ENCODE assay signal across 22 mouse cellular contexts in genomic region chr2:4167131-4167530, GRCm38 (mm10).
"Had no signal": no experiment of that assay in that cellular context is flagged by ENCODE, and none has a peak within 500 bp of the region (broad histone marks: within the 10 kb centered on the region; RNA-seq: fewer than 3 reads in every experiment).

No protein-coding gene starts in this region.

- H3K36me3 ChIP-seq: limb, embryonic 13.5 days; liver, embryonic 12.5 days; liver, embryonic 15.5 days; lung, embryonic 15.5 days; midbrain, embryonic 10.5 days had no signal

- H3K4me2 ChIP-seq: limb, embryonic 13.5 days; liver, embryonic 12.5 days; liver, embryonic 15.5 days; lung, embryonic 15.5 days; midbrain, embryonic 13.5 days had no signal

- ATAC-seq: intestine, postnatal 0 days; liver, embryonic 12.5 days; midbrain, embryonic 13.5 days; midbrain, embryonic 16.5 days had no signal

- H3K27me3 ChIP-seq: limb, embryonic 13.5 days; liver, embryonic 12.5 days; liver, embryonic 15.5 days; lung, embryonic 15.5 days; midbrain, embryonic 13.5 days had no signal

- H3K4me1 ChIP-seq: liver, embryonic 12.5 days; liver, embryonic 15.5 days; lung, embryonic 15.5 days had no signal

- H3K9ac ChIP-seq: limb, embryonic 13.5 days; liver, embryonic 12.5 days; liver, embryonic 15.5 days; lung, embryonic 15.5 days; midbrain, embryonic 13.5 days had no signal

- H3K9me3 ChIP-seq: limb, embryonic 10.5 days; liver, embryonic 12.5 days; liver, embryonic 15.5 days; lung, embryonic 15.5 days; midbrain, embryonic 10.5 days; midbrain, embryonic 13.5 days had no signal

- H3K27ac ChIP-seq: kidney, postnatal 0 days; left cerebral cortex, adult 2 months; limb, embryonic 10.5 days; limb, embryonic 13.5 days; liver, embryonic 12.5 days; liver, embryonic 15.5 days; lung, embryonic 15.5 days; midbrain, embryonic 10.5 days; midbrain, embryonic 13.5 days had no signal

- DNase-seq: kidney, adult 2 months; kidney, postnatal 25 days; layer of hippocampus, adult 9-11 months; liver; lung, adult 18-20 months; lung, postnatal 10 days; lung, postnatal 4 days; thymus, adult 18-20 months; thymus, postnatal 14 days; thymus, postnatal 4 days had no signal

- H3K4me3 ChIP-seq: layer of hippocampus, adult 2 months; left cerebral cortex, adult 2 months; limb, embryonic 10.5 days; limb, embryonic 13.5 days; liver, embryonic 12.5 days; liver, embryonic 15.5 days; lung, embryonic 15.5 days; midbrain, embryonic 10.5 days; midbrain, embryonic 13.5 days had no signal
